Mouse (Mus musculus): ENCODE data around the gene Prl2c5. TPM values are rescaled to one million over a fixed set of nuclear protein-coding genes. Genes with fewer than 3 reads are reported as not detected.
"Not testable (repeated sequence)": the region's sequence is repeated elsewhere in the genome, so short reads cannot be mapped to it uniquely, and the experiment has no call there.

Gene Prl2c5
- not detected in 2 replicates for polyA plus RNA-seq (2014; fragmentation: Nextera tagmentation; extraction: Ambion mirVana)

DNA sequence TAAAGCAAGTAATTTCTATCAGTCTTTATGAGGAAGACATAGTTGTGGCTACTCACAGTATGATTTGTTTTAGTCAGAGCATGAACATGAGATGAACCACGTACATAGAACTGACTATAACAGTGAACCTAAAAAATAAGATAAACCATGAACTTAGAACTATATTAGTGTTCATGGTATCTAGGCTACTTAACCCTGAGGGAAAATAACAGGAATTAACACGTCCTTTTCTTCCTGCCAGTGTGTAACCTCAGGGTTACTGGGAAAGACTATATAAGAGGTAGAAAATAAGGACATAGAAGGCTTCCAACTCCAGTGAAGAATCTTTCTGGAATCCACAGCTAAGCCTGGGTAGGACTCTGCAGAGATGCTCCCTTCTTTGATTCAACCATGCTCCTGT, at the start of gene Prl2c5:
Gene Prl2c5, plus strand, starts transcription at position 301 of the 400 bp plus-strand sequence.
- H3K9ac ChIP-seq (ENCODE audit: low read depth, low read length); H3K9me3 ChIP-seq (ENCODE audit: control insufficient read depth, low read length); H3K36me3 ChIP-seq (ENCODE audit: control insufficient read depth, insufficient read depth, low read length); H3K4me2 ChIP-seq (replicated peaks; ENCODE audit: low read depth, low read length); ATAC-seq (ENCODE audit: low FRiP score); H3K4me3 ChIP-seq (ENCODE audit: low read depth, low read length); H3K27me3 ChIP-seq (ENCODE audit: control insufficient read depth, insufficient read depth, low read length); H3K27ac ChIP-seq (ENCODE audit: low read depth, low read length); H3K4me1 ChIP-seq (replicated peaks; ENCODE audit: control insufficient read depth, insufficient read depth, low read length); DNase-seq (ENCODE audit: low spot score): not testable (repeated sequence)
- 74% methylated on average over 2 of the region's 2 CpGs for WGBS

DNA sequence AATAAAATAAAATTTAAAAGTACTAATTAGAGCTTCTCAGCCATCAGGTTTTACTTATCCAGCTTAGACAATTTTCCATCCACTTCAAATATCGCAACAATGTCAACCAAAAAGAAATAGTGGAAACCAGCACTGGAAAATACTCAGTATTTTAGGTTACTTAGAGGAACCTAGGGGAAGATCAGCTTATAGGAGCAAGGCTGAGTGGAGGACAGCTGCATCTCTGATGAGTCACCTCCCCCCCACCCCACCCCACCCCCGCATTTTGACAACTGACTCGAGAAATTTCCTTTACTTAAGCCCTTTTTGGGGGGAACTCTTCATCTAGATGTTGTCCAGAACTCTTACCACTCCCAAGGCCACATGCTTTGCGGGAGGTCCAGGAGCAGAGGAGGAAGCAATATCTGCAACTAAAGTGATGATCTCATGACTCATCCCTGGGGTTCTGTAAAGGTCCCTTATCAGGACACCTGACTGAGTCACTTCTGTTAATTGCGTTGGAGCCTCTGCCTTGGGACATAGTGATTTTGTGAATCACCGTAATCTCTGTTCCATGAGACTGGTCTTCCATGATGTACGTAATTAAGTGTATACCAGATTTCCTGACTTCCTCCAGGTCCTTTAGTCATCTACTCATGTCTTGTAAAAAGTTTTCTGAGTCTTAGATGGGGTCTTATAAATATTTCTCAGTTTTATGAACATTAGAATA, 19.6 kb upstream of the Prl2c5 start:
- not testable (repeated sequence) for H3K27ac ChIP-seq (ENCODE audit: low read depth, low read length); H3K27me3 ChIP-seq (ENCODE audit: control insufficient read depth, insufficient read depth, low read length); H3K4me2 ChIP-seq (replicated peaks; ENCODE audit: low read depth, low read length); H3K9me3 ChIP-seq (ENCODE audit: control insufficient read depth, low read length); H3K4me1 ChIP-seq (replicated peaks; ENCODE audit: control insufficient read depth, insufficient read depth, low read length); H3K36me3 ChIP-seq (ENCODE audit: control insufficient read depth, insufficient read depth, low read length); H3K4me3 ChIP-seq (ENCODE audit: low read depth, low read length); H3K9ac ChIP-seq (ENCODE audit: low read depth, low read length); DNase-seq (ENCODE audit: low spot score); ATAC-seq (ENCODE audit: low FRiP score)
- WGBS = 74% methylated on average over 4 of the region's 7 CpGs

DNA sequence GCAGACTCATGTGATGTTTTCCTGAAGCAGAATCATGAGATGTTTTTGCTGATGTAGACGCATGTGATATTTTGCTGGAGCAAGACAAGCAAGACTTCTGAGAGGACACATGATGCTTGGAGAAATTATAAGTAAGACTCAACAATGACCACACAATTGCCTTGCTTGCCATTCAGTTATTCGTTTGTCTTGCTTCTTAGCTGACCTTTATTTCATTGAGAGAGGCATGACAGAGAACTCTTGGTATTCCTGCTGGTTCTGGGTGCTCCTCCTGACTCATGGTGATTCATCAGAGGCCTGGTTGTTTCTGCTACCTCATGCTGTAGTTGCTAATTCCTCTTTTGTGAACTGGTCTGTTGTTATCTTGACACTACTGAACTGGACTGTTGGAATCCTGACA, 13.9 kb upstream of the Prl2c5 start:
- 84% methylated on average over 2 of the region's 2 CpGs for WGBS
- H3K9me3 ChIP-seq (ENCODE audit: control insufficient read depth, low read length); ATAC-seq (ENCODE audit: low FRiP score); H3K27me3 ChIP-seq (ENCODE audit: control insufficient read depth, insufficient read depth, low read length); H3K4me1 ChIP-seq (replicated peaks; ENCODE audit: control insufficient read depth, insufficient read depth, low read length); H3K4me2 ChIP-seq (replicated peaks; ENCODE audit: low read depth, low read length); H3K4me3 ChIP-seq (ENCODE audit: low read depth, low read length); DNase-seq (ENCODE audit: low spot score); H3K9ac ChIP-seq (ENCODE audit: low read depth, low read length); H3K27ac ChIP-seq (ENCODE audit: low read depth, low read length); H3K36me3 ChIP-seq (ENCODE audit: control insufficient read depth, insufficient read depth, low read length): not testable (repeated sequence)

DNA sequence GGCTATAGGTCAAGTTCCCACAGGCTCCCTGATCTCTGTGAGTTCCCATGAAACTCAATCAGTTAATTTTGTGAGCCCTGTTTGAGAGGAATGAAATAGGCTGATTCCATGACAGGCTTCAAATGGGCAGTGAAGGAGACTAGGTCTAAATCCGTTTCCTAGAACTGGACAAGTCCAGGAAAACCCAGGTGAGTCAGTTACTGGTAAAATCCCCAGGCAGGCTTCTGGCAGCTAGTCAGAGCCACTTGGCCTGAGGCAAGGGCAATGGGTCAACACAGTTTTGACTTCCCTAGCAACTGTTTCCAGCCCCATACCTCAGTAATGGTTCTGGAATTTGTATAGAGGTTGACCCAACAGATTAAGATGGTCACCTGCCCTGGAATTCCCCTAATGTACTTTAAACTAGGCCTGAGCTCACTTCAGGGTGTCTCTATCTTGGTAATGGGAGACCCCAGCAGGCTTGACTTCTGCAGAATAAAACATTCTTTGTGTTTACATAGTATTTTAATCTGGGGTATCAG, 8.8 kb upstream of the Prl2c5 start:
- H3K36me3 ChIP-seq (ENCODE audit: control insufficient read depth, insufficient read depth, low read length); H3K4me1 ChIP-seq (replicated peaks; ENCODE audit: control insufficient read depth, insufficient read depth, low read length); H3K4me2 ChIP-seq (replicated peaks; ENCODE audit: low read depth, low read length); H3K27ac ChIP-seq (ENCODE audit: low read depth, low read length); H3K9me3 ChIP-seq (ENCODE audit: control insufficient read depth, low read length); H3K9ac ChIP-seq (ENCODE audit: low read depth, low read length); H3K4me3 ChIP-seq (ENCODE audit: low read depth, low read length); DNase-seq (ENCODE audit: low spot score); ATAC-seq (ENCODE audit: low FRiP score); H3K27me3 ChIP-seq (ENCODE audit: control insufficient read depth, insufficient read depth, low read length): not testable (repeated sequence)
- WGBS = 67% methylated on average over 1 of the region's 1 CpGs

DNA sequence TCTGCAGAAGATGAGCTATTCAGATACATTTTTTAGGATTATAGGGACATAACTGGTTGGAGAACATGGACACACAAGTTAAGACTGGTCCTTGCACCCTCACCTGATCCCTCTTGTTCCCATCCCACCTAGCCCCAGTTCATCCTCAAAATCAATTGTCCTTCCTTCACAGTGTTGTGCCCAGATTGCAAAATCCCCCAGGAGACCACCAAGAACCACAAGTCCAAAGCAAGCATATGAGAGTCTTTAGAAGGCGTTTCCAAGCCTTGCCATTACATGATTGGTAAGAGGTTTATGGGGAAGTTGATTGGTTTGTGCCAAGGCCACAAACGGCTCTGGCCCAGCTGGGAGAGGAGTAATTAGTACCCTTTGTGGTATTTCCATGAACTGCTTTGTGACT, 6.8 kb upstream of the Prl2c5 start:
- not testable (repeated sequence) for H3K4me3 ChIP-seq (ENCODE audit: low read depth, low read length); DNase-seq (ENCODE audit: low spot score); H3K4me1 ChIP-seq (replicated peaks; ENCODE audit: control insufficient read depth, insufficient read depth, low read length); H3K9ac ChIP-seq (ENCODE audit: low read depth, low read length); H3K27ac ChIP-seq (ENCODE audit: low read depth, low read length); H3K36me3 ChIP-seq (ENCODE audit: control insufficient read depth, insufficient read depth, low read length); ATAC-seq (ENCODE audit: low FRiP score); H3K27me3 ChIP-seq (ENCODE audit: control insufficient read depth, insufficient read depth, low read length); H3K9me3 ChIP-seq (ENCODE audit: control insufficient read depth, low read length); H3K4me2 ChIP-seq (replicated peaks; ENCODE audit: low read depth, low read length)
- WGBS = 68% methylated on average over 2 of the region's 2 CpGs

DNA sequence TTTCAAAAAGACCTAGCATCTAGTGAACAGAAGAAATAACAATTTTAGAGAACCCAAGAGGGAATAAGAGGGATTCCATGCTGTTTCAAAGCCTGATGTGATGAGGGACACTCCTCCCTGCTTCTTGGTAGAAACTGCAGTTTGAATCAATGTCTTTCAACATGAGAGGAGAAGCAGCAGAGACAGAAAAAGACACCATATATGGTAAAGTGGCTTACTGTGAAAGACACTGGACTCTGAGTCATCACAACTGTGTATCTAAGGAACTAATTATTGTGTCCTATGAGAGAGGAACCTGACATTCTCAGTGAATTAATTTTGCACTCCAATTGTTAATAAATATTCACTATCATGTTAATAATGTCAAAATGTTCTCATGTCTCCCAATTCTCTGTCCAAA, 28.7 kb downstream of the Prl2c5 start:
- ATAC-seq (ENCODE audit: low FRiP score); H3K4me2 ChIP-seq (replicated peaks; ENCODE audit: low read depth, low read length); H3K27ac ChIP-seq (ENCODE audit: low read depth, low read length); H3K9me3 ChIP-seq (ENCODE audit: control insufficient read depth, low read length); H3K4me1 ChIP-seq (replicated peaks; ENCODE audit: control insufficient read depth, insufficient read depth, low read length); H3K4me3 ChIP-seq (ENCODE audit: low read depth, low read length); DNase-seq (ENCODE audit: low spot score); H3K36me3 ChIP-seq (ENCODE audit: control insufficient read depth, insufficient read depth, low read length); H3K9ac ChIP-seq (ENCODE audit: low read depth, low read length); H3K27me3 ChIP-seq (ENCODE audit: control insufficient read depth, insufficient read depth, low read length): not testable (repeated sequence)

DNA sequence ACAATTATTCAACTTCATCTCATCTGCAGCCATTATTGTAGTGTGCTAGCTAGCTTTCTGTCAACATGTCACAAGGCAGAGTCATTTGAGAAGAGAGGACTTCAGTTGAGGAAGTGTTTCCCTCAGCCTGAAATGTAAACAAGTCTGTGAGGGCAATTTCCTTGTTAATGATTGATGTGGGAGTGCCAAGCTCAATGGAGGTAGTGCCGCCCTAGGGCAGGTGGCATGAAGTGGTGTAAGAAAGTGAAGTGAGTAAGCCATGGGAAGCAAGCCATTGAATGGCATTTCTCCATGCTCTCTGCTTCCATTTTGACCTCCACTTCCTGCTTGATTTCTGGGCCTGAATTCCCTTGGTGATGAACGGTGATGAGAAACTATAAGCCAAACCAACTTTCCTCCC, 33.8 kb downstream of the Prl2c5 start:
- not testable (repeated sequence) for H3K4me2 ChIP-seq (replicated peaks; ENCODE audit: low read depth, low read length); H3K4me3 ChIP-seq (ENCODE audit: low read depth, low read length); H3K27me3 ChIP-seq (ENCODE audit: control insufficient read depth, insufficient read depth, low read length); ATAC-seq (ENCODE audit: low FRiP score); H3K4me1 ChIP-seq (replicated peaks; ENCODE audit: control insufficient read depth, insufficient read depth, low read length); H3K9me3 ChIP-seq (ENCODE audit: control insufficient read depth, low read length); H3K36me3 ChIP-seq (ENCODE audit: control insufficient read depth, insufficient read depth, low read length); H3K9ac ChIP-seq (ENCODE audit: low read depth, low read length); H3K27ac ChIP-seq (ENCODE audit: low read depth, low read length); DNase-seq (ENCODE audit: low spot score)
- WGBS = 86% methylated on average over 2 of the region's 2 CpGs

DNA sequence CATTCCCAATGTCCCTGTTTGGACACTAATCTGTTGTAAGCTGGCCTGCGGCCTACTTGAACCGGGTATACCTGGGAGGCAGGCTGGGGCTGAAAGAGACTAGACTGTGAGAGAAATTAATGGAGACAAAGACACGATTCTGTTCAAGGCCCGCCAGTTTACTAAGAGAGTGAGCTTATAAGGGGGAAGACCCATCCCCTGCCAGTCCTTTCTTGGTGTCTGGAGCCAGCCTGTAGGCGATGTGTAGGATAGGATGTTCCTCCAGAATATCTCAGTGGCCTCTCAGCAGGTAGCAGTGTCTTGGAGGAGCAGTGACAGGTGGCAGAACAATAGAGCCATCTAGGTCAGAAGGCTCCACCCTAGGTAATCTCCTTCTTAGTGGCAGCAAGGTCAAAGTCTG, 37.7 kb downstream of the Prl2c5 start:
- ATAC-seq (ENCODE audit: low FRiP score); H3K9me3 ChIP-seq (ENCODE audit: control insufficient read depth, low read length): not testable (repeated sequence)
- WGBS = 71% methylated on average over 5 of the region's 5 CpGs

DNA sequence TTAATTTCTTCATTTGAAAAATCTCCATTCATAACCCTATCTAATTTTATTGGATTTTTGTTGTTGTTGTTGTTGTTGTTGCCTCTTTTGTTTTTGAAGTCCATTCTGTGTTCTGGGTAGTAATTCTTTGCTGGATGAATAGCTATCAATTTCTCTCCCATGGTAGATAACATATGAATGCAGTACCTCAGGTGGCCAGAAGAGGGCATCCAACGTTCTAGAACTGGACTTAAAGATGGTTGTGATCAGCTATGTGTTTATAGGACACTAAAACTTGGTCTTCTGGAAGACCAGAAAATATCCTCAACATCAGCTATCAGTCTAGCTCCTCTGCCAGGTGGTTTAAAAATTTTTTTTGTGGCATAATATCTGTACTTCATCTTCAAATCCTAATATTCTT, 54.9 kb downstream of the Prl2c5 start:
- H3K4me3 ChIP-seq (ENCODE audit: low read depth, low read length); H3K9ac ChIP-seq (ENCODE audit: low read depth, low read length); H3K27ac ChIP-seq (ENCODE audit: low read depth, low read length); H3K36me3 ChIP-seq (ENCODE audit: control insufficient read depth, insufficient read depth, low read length); H3K4me2 ChIP-seq (replicated peaks; ENCODE audit: low read depth, low read length); H3K27me3 ChIP-seq (ENCODE audit: control insufficient read depth, insufficient read depth, low read length); H3K9me3 ChIP-seq (ENCODE audit: control insufficient read depth, low read length); ATAC-seq (ENCODE audit: low FRiP score); H3K4me1 ChIP-seq (replicated peaks; ENCODE audit: control insufficient read depth, insufficient read depth, low read length): not testable (repeated sequence)
- DNase-seq (ENCODE audit: low spot score) = peak; percentile 35
- WGBS = 0% methylated on average over 1 of the region's 1 CpGs

More for the DNA sequence above, 37.7 kb downstream of the Prl2c5 start:
- H3K27me3 ChIP-seq (ENCODE audit: control insufficient read depth, insufficient read depth, low read length); H3K4me2 ChIP-seq (replicated peaks; ENCODE audit: low read depth, low read length); H3K4me1 ChIP-seq (replicated peaks; ENCODE audit: control insufficient read depth, insufficient read depth, low read length); H3K9ac ChIP-seq (ENCODE audit: low read depth, low read length); DNase-seq (ENCODE audit: low spot score); H3K4me3 ChIP-seq (ENCODE audit: low read depth, low read length); H3K27ac ChIP-seq (ENCODE audit: low read depth, low read length); H3K36me3 ChIP-seq (ENCODE audit: control insufficient read depth, insufficient read depth, low read length): not testable (repeated sequence)

All from hindbrain, embryonic 11.5 days (tissue).